Mouse (Mus musculus) kidney, postnatal 0 days (tissue): ENCODE results near the gene Lcmt1. TPM values are rescaled to one million over a fixed set of nuclear protein-coding genes. Genes with fewer than 3 reads are reported as not detected.

Source experiments
- ATAC-seq: fragments of 200-750 bp; cut with Nextera tagmentation; replicated peaks from 2 replicates; pipeline ENCODE4 v1.8.0; 2017; ENCODE audit warnings: low read depth, moderate number of reproducible peaks, moderate TSS enrichment, moderate library complexity; ENCODE audit not compliant: low FRiP score
- DNase-seq: peaks from one replicate; pipeline ENCODE4 v3.0.0-alpha.2; 2016; ENCODE audit warnings: low spot score
- H3K27ac ChIP-seq: fragments of 300-500 bp; sonication (generic); 2 replicates; pipeline ENCODE4 v1.5.1; 2014; ENCODE audit warnings: mild to moderate bottlenecking
- H3K27me3 ChIP-seq: fragments of 300-500 bp; sonication (generic); 2 replicates; pipeline ENCODE4 v1.6.1; 2014; ENCODE audit warnings: low read length, mixed read lengths; ENCODE audit not compliant: insufficient read depth
- H3K36me3 ChIP-seq: fragments of 300-500 bp; sonication (generic); 2 replicates; pipeline ENCODE4 v1.6.1; 2014; ENCODE audit warnings: low read length, mixed read lengths; ENCODE audit not compliant: insufficient read depth
- H3K4me1 ChIP-seq: fragments of 300-500 bp; sonication (generic); replicated peaks from 2 replicates; pipeline ENCODE4 v1.6.1; 2014; ENCODE audit warnings: antibody characterized with exemption, low read length, mixed read lengths; ENCODE audit not compliant: insufficient read depth
- H3K4me2 ChIP-seq: fragments of 300-500 bp; sonication (generic); 2 replicates; pipeline ENCODE4 v1.6.1; 2014; ENCODE audit warnings: mild to moderate bottlenecking, low read length, moderate library complexity, mixed read lengths
- H3K4me3 ChIP-seq: fragments of 300-500 bp; sonication (generic); replicated peaks from 2 replicates; pipeline ENCODE4 v1.5.1; 2014; ENCODE audit warnings: low read depth, low read length
- H3K9ac ChIP-seq: fragments of 300-500 bp; sonication (generic); 2 replicates; pipeline ENCODE4 v1.6.1; 2014; ENCODE audit warnings: low read depth, low read length
- H3K9me3 ChIP-seq: fragments of 300-500 bp; sonication (generic); replicated peaks from 2 replicates; pipeline ENCODE4 v1.6.1; 2016; ENCODE audit warnings: low read length, inconsistent platforms, mixed read lengths
- CTCF ChIP-seq: IDR thresholded peaks from 2 replicates; pipeline ENCODE4 v1.5.1; 2016; ENCODE audit warnings: antibody characterized with exemption, low read depth, mild to moderate bottlenecking, moderate library complexity
- WGBS: fragments of 180-500 bp; shearing (Covaris S2); extraction: QIAGEN DNeasy Blood & Tissue Kit; methylation state at CpG from one replicate; pipeline ENCODE4 v1.1.7; 2014; 5-methylcytosine and 5-hydroxymethylcytosine counted together
- polyA plus RNA-seq: library from polyadenylated mRNA; unstranded; fragments of >200 nt; fragmentation: Nextera tagmentation; extraction: Ambion mirVana; gene quantifications from 2 replicates; pipeline ENCODE4 v1.2.1, GENCODE M21; 2015

The Lcmt1 gene
- polyA plus RNA-seq, 1 experiment from 2014 or later = 57.0 TPM

- no peaks in the 10 kb centered on the region for H3K27me3 ChIP-seq
- H3K9me3 ChIP-seq = no peaks in the 10 kb centered on the region
- TF ChIP-seq CTCF = no peak
- no peak overlapping the region for H3K27ac ChIP-seq
- no peaks in the 10 kb centered on the region for H3K4me1 ChIP-seq
- ATAC-seq (no peak), DNase-seq (no peak)
- 83% methylated on average over 4 of the region's 4 CpGs for WGBS
- H3K4me3 ChIP-seq = no peak overlapping the region
- H3K36me3 ChIP-seq = peaks cover 12% of the 10 kb centered on the region; the same call in 1 of the 2 replicates
- no peak overlapping the region for H3K4me2 ChIP-seq
- H3K9ac ChIP-seq = no peak overlapping the region
These were observed 29.7 kb downstream of the Lcmt1 start for GRCm38 (mm10) chr7:123399286-123399685.

GRCm38 (mm10) chr7:123401121-123401520, 31.5 kb downstream of the Lcmt1 start:
- 87% methylated on average over 3 of the region's 3 CpGs for WGBS
- no peak overlapping the region for H3K27ac ChIP-seq
- H3K9me3 ChIP-seq = no peaks in the 10 kb centered on the region
- no peak overlapping the region for H3K4me2 ChIP-seq
- ATAC-seq = no peak
- H3K36me3 ChIP-seq = peaks cover 17% of the 10 kb centered on the region; the same call in 1 of the 2 replicates
- no peak for DNase-seq
- TF ChIP-seq CTCF = no peak
- no peak overlapping the region for H3K9ac ChIP-seq
- no peaks in the 10 kb centered on the region for H3K4me1 ChIP-seq
- no peaks in the 10 kb centered on the region for H3K27me3 ChIP-seq
- no peak overlapping the region for H3K4me3 ChIP-seq

- DNase-seq (no peak), ATAC-seq (no peak)
- H3K27ac ChIP-seq = no peak overlapping the region
- peaks cover 17% of the 10 kb centered on the region; the same call in 1 of the 2 replicates for H3K36me3 ChIP-seq
- H3K4me1 ChIP-seq = no peaks in the 10 kb centered on the region
- no peak for TF ChIP-seq CTCF
- no peaks in the 10 kb centered on the region for H3K27me3 ChIP-seq
- no peak overlapping the region for H3K4me3 ChIP-seq
- H3K9ac ChIP-seq = no peak overlapping the region
- H3K9me3 ChIP-seq = no peaks in the 10 kb centered on the region
- no peak overlapping the region for H3K4me2 ChIP-seq
- 92% methylated on average over 6 of the region's 6 CpGs for WGBS
These were observed 34.6 kb downstream of the Lcmt1 start for GRCm38 (mm10) chr7:123404198-123404597.

- H3K36me3 ChIP-seq = peaks cover 19% of the 10 kb centered on the region
- TF ChIP-seq CTCF = no peak
- WGBS = 85% methylated on average over 3 of the region's 3 CpGs
- no peaks in the 10 kb centered on the region for H3K9me3 ChIP-seq
- ATAC-seq = no peak
- H3K4me1 ChIP-seq = no peaks in the 10 kb centered on the region
- no peak overlapping the region for H3K4me2 ChIP-seq
- DNase-seq = no peak
- H3K27me3 ChIP-seq = no peaks in the 10 kb centered on the region
- H3K27ac ChIP-seq = no peak overlapping the region
- H3K9ac ChIP-seq = no peak overlapping the region
- no peak overlapping the region for H3K4me3 ChIP-seq
These were observed 36.0 kb downstream of the Lcmt1 start for GRCm38 (mm10) chr7:123405619-123406018.

- no peak overlapping the region for H3K4me2 ChIP-seq
- no peaks in the 10 kb centered on the region for H3K9me3 ChIP-seq
- DNase-seq (no peak), ATAC-seq (no peak)
- no peak overlapping the region for H3K4me3 ChIP-seq
- no peaks in the 10 kb centered on the region for H3K4me1 ChIP-seq
- 79% methylated on average over 4 of the region's 4 CpGs for WGBS
- TF ChIP-seq CTCF = no peak
- H3K27ac ChIP-seq = no peak overlapping the region
- H3K27me3 ChIP-seq = no peaks in the 10 kb centered on the region
- no peak overlapping the region for H3K9ac ChIP-seq
- peaks cover 11% of the 10 kb centered on the region for H3K36me3 ChIP-seq
These were observed 37.4 kb downstream of the Lcmt1 start for GRCm38 (mm10) chr7:123406988-123407387.

- no peak for ATAC-seq
- 90% methylated on average over 7 of the region's 7 CpGs for WGBS
These were observed 40.9 kb downstream of the Lcmt1 start for GRCm38 (mm10) chr7:123410502-123410901.

GRCm38 (mm10) chr7:123411109-123411508, 41.5 kb downstream of the Lcmt1 start:
- DNase-seq (no peak), ATAC-seq (no peak)
- Histone ChIP-seq H3K9me3 (no peaks in the 10 kb centered on the region), H3K27me3 (no peaks in the 10 kb centered on the region), H3K27ac (no peak overlapping the region), H3K4me1 (no peaks in the 10 kb centered on the region), H3K36me3 (peaks cover 9% of the 10 kb centered on the region; the same call in 1 of the 2 replicates), H3K4me2 (no peak overlapping the region), H3K9ac (no peak overlapping the region), H3K4me3 (no peak overlapping the region)
- TF ChIP-seq CTCF = no peak
- 85% methylated on average over 1 of the region's 1 CpGs for WGBS

More at GRCm38 (mm10) chr7:123410502-123410901, 40.9 kb downstream of the Lcmt1 start:
- no peak overlapping the region for H3K4me3 ChIP-seq
- no peaks in the 10 kb centered on the region for H3K27me3 ChIP-seq
- H3K9ac ChIP-seq = no peak overlapping the region
- TF ChIP-seq CTCF = no peak
- H3K36me3 ChIP-seq = peaks cover 9% of the 10 kb centered on the region; the same call in 1 of the 2 replicates
- H3K4me1 ChIP-seq = no peaks in the 10 kb centered on the region
- no peak overlapping the region for H3K4me2 ChIP-seq
- no peaks in the 10 kb centered on the region for H3K9me3 ChIP-seq
- no peak overlapping the region for H3K27ac ChIP-seq
- no peak for DNase-seq
